Mouse (Mus musculus) liver, embryonic 14.5 days (tissue): ENCODE data around the gene Gm49368.

Source experiments
- CTCF ChIP-seq: IDR thresholded peaks from 2 replicates; pipeline ENCODE4 v1.5.1; 2016; ENCODE audit warnings: antibody characterized with exemption, low read depth, control low read depth
- EP300 ChIP-seq: IDR thresholded peaks from 2 replicates; pipeline ENCODE4 v1.6.1; 2016; ENCODE audit warnings: antibody characterized with exemption, low read depth

GRCm38 (mm10) chr7:128112131-128112530 is 49.6 kb downstream of the Gm49368 start:
- TF ChIP-seq CTCF: no peak
- no peak for TF ChIP-seq EP300
